Mouse (Mus musculus): ENCODE data around the gene Fut11. TPM values are rescaled to one million over a fixed set of nuclear protein-coding genes. Genes with fewer than 3 reads are reported as not detected.

The Fut11 gene
- not detected in 2 replicates for polyA plus RNA-seq (2012; ENCODE audit: insufficient read depth, insufficient read length, low replicate concordance, missing spikeins)

DNA sequence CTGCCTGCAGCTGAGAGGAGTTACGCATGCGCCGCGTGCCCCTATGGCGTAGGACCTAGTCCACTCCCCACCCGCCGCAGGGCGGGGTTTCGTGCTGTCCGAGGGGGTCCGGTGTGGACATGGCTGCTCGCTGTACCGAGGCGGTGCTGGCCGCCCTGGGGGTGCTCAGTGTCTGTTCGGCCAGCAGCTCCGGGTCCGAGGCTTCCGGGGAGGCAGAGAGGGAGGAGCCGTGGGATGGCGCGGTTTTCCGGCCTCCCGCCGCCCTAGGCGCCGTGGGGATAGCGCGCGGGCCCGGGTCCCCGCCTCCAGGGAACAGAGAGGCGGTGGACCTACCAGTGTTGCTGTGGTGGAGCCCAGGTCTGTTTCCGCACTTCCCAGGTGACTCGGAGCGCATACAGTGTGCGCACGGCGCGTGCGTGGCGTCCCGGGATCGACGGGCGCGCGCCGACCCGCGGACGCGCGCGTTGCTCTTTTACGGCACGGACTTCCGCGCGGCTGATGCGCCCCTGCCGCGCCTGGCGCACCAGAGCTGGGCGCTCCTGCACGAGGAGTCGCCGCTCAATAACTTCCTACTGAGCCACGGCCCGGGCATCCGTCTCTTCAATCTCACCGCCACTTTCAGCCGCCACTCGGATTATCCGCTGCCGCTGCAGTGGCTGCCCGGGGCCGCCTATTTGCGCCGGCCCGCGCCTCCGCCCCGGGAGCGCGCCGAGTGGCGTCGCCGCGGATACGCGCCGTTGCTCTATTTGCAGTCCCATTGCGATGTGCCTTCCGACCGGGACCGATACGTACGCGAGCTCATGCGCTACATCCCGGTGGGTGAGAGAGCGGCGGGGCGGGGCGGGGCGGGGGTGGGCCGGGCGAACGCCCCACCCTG lies at the start of gene Fut11:
Gene Fut11 (plus strand): TSS at position 85 of the 877 bp plus-strand sequence.
- Histone ChIP-seq H3K4me1 (ENCODE audit: control insufficient read depth, insufficient read depth, low read length) (peaks cover 10% of the 10 kb centered on the region), H3K4me3 (ENCODE audit: insufficient read depth, low read depth, low read length) (peak within 1 kb of the TSS; percentile 88), H3K27ac (ENCODE audit: insufficient read depth, low read depth, low read length) (peak within 1 kb of the TSS; percentile 93)
- TF ChIP-seq POLR2A (IDR thresholded peaks at IDR 0.05; ENCODE audit: insufficient read depth, low read depth, low read length) = peak; percentile 56
- no peak for TF ChIP-seq CTCF (IDR thresholded peaks at IDR 0.05; ENCODE audit: insufficient read depth, low read depth, low read length)
- under 1% methylated on average over 111 of the region's 111 CpGs for WGBS

DNA sequence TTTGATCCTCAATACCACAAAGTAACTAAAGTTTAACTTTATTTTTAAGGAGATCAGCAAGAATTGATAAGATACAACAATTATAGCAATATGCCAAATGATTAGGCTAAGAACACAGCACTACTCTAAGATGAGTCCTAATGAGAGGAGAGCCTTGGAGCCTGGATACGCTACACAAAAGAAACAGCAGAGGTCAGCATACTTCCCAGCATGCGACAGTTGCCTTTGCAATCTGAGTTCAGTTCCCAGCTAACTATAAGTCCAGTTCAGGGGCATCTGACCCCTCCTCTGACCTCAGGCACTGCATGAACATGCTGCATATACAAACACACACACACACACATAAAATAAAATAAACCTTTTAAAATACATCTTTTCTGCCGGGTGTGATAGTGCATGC lies 49.2 kb upstream of the Fut11 start:
- no peak for TF ChIP-seq POLR2A (IDR thresholded peaks at IDR 0.05; ENCODE audit: insufficient read depth, low read depth, low read length)
- 47% methylated on average over 3 of the region's 3 CpGs for WGBS

GRCm38 (mm10) chr14:20646381-20646780 lies 48.4 kb upstream of the Fut11 start:
- no peak overlapping the region for H3K27ac ChIP-seq (ENCODE audit: insufficient read depth, low read depth, low read length)
- no peaks in the 10 kb centered on the region for H3K4me1 ChIP-seq (ENCODE audit: control insufficient read depth, insufficient read depth, low read length)
- no peak for TF ChIP-seq CTCF (IDR thresholded peaks at IDR 0.05; ENCODE audit: insufficient read depth, low read depth, low read length)
- TF ChIP-seq POLR2A (IDR thresholded peaks at IDR 0.05; ENCODE audit: insufficient read depth, low read depth, low read length) = no peak
- no peak overlapping the region for H3K4me3 ChIP-seq (ENCODE audit: insufficient read depth, low read depth, low read length)

More for the DNA sequence above, 49.2 kb upstream of the Fut11 start:
- no peak overlapping the region for H3K27ac ChIP-seq (ENCODE audit: insufficient read depth, low read depth, low read length)
- H3K4me1 ChIP-seq (ENCODE audit: control insufficient read depth, insufficient read depth, low read length) = no peaks in the 10 kb centered on the region
- no peak overlapping the region for H3K4me3 ChIP-seq (ENCODE audit: insufficient read depth, low read depth, low read length)

- no peak overlapping the region for H3K27ac ChIP-seq (ENCODE audit: insufficient read depth, low read depth, low read length)
- no peaks in the 10 kb centered on the region for H3K4me1 ChIP-seq (ENCODE audit: control insufficient read depth, insufficient read depth, low read length)
- 88% methylated on average over 2 of the region's 2 CpGs for WGBS
- H3K4me3 ChIP-seq (ENCODE audit: insufficient read depth, low read depth, low read length) = no peak overlapping the region
- TF ChIP-seq CTCF (IDR thresholded peaks at IDR 0.05; ENCODE audit: insufficient read depth, low read depth, low read length) = no peak
- TF ChIP-seq POLR2A (IDR thresholded peaks at IDR 0.05; ENCODE audit: insufficient read depth, low read depth, low read length) = no peak
Observed at GRCm38 (mm10) chr14:20651000-20651399, 43.8 kb upstream of the Fut11 start.

GRCm38 (mm10) chr14:20651722-20652256 lies 43.0 kb upstream of the Fut11 start:
- 76% methylated on average over 4 of the region's 4 CpGs for WGBS
- Histone ChIP-seq H3K4me1 (ENCODE audit: control insufficient read depth, insufficient read depth, low read length) (no peaks in the 10 kb centered on the region), H3K4me3 (ENCODE audit: insufficient read depth, low read depth, low read length) (no peak overlapping the region), H3K27ac (ENCODE audit: insufficient read depth, low read depth, low read length) (no peak overlapping the region)
- TF ChIP-seq CTCF (IDR thresholded peaks at IDR 0.05; ENCODE audit: insufficient read depth, low read depth, low read length) = no peak
- TF ChIP-seq POLR2A (IDR thresholded peaks at IDR 0.05; ENCODE audit: insufficient read depth, low read depth, low read length) = no peak

DNA sequence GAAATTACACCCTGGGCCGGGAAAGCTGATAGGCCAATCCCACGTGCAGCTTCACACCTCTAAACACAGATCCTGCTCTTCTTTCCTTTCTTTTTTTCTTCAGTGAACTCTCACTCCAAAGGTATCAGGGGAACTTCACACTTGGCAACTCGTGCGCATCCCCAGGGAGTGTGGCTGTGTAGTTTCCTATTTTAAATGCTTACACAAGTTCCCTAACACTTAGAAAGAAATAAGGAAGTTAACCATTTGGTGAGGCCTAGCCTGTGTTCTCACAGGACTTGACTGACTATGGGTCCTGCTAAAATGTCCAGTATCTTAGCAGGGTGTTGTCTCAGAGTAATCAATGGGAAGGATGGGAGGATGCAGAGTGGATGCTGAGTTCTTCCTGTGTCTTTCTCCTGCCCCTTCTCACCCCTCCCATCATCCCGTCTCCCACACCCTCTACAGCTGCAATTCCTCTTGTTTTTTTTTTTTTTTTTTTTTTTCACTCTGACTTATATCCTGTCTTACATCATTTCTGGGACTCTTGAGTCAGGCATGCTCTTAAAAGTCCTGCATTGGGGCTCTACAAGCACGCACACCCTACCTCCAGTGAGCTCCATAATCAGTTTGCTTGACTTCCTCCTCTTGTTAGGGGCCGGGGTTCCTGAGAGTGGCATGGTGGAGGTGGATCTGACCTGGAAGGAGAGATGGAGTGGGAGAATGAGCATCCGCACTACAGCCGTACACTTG lies 39.9 kb upstream of the Fut11 start:
- 80% methylated on average over 9 of the region's 9 CpGs for WGBS
- TF ChIP-seq POLR2A (IDR thresholded peaks at IDR 0.05; ENCODE audit: insufficient read depth, low read depth, low read length) (no peak), CTCF (IDR thresholded peaks at IDR 0.05; ENCODE audit: insufficient read depth, low read depth, low read length) (no peak)
- no peak overlapping the region for H3K4me3 ChIP-seq (ENCODE audit: insufficient read depth, low read depth, low read length)
- H3K4me1 ChIP-seq (ENCODE audit: control insufficient read depth, insufficient read depth, low read length) = no peaks in the 10 kb centered on the region
- no peak overlapping the region for H3K27ac ChIP-seq (ENCODE audit: insufficient read depth, low read depth, low read length)

GRCm38 (mm10) chr14:20655731-20656130 lies 39.0 kb upstream of the Fut11 start:
- WGBS = 87% methylated on average over 9 of the region's 9 CpGs
- no peak overlapping the region for H3K4me3 ChIP-seq (ENCODE audit: insufficient read depth, low read depth, low read length)
- no peak overlapping the region for H3K27ac ChIP-seq (ENCODE audit: insufficient read depth, low read depth, low read length)
- TF ChIP-seq CTCF (IDR thresholded peaks at IDR 0.05; ENCODE audit: insufficient read depth, low read depth, low read length) = no peak
- no peak for TF ChIP-seq POLR2A (IDR thresholded peaks at IDR 0.05; ENCODE audit: insufficient read depth, low read depth, low read length)
- H3K4me1 ChIP-seq (ENCODE audit: control insufficient read depth, insufficient read depth, low read length) = peaks cover 5% of the 10 kb centered on the region

DNA sequence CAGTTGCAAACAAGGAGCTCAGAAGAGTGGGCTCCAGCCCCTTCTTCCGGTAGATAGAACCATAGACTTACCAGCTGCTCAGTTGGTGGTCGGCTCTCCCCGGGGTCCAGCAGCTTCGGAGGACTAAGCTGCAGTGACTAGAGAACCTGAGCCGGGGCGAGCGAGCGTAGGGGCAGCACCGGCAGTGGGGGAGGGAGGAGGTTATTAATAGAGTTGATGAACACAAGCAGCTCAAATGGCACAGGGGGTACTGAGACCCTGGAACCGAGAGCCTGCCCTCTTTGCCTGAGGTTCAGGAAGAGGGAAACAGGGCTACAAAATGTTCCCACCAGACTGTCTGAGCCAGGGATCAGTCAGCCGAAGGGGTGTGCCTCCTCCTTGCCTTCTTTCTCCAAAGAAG lies 38.4 kb upstream of the Fut11 start, which contains the start of gene Myoz1:
Gene Myoz1 (minus strand): TSS at position 180 of the 400 bp plus-strand sequence.
- peaks cover 6% of the 10 kb centered on the region for H3K4me1 ChIP-seq (ENCODE audit: control insufficient read depth, insufficient read depth, low read length)
- 41% methylated on average over 11 of the region's 11 CpGs for whole genome bisulfite sequencing
- TF ChIP-seq CTCF (IDR thresholded peaks at IDR 0.05; ENCODE audit: insufficient read depth, low read depth, low read length) (no peak), POLR2A (IDR thresholded peaks at IDR 0.05; ENCODE audit: insufficient read depth, low read depth, low read length) (no peak)
- no peak within 1 kb of the TSS for H3K4me3 ChIP-seq (ENCODE audit: insufficient read depth, low read depth, low read length)
- no peak within 1 kb of the TSS for H3K27ac ChIP-seq (ENCODE audit: insufficient read depth, low read depth, low read length)

- Histone ChIP-seq H3K27ac (ENCODE audit: insufficient read depth, low read depth, low read length) (no peak overlapping the region), H3K4me3 (ENCODE audit: insufficient read depth, low read depth, low read length) (no peak overlapping the region), H3K4me1 (ENCODE audit: control insufficient read depth, insufficient read depth, low read length) (peaks cover 14% of the 10 kb centered on the region)
- no peak for TF ChIP-seq POLR2A (IDR thresholded peaks at IDR 0.05; ENCODE audit: insufficient read depth, low read depth, low read length)
- no peak for TF ChIP-seq CTCF (IDR thresholded peaks at IDR 0.05; ENCODE audit: insufficient read depth, low read depth, low read length)
Observed at GRCm38 (mm10) chr14:20658326-20658725, 36.4 kb upstream of the Fut11 start.
